Mouse (Mus musculus) stomach, embryonic 15.5 days (tissue): ENCODE results near the gene Ndufb10. TPM values are rescaled to one million over a fixed set of nuclear protein-coding genes. Genes with fewer than 3 reads are reported as not detected.
"Not testable (repeated sequence)": the region's sequence is repeated elsewhere in the genome, so short reads cannot be mapped to it uniquely, and the experiment has no call there.

Source experiments
- ATAC-seq: fragments of 200-750 bp; cut with Nextera tagmentation; 2 replicates; pipeline ENCODE4 v1.8.0; 2017; ENCODE audit warnings: low read depth, moderate number of reproducible peaks, moderate TSS enrichment; ENCODE audit not compliant: insufficient read depth, low FRiP score
- H3K27ac ChIP-seq: fragments of 300-500 bp; sonication (generic); 2 replicates; pipeline ENCODE4 v1.5.1; 2015; ENCODE audit warnings: mild to moderate bottlenecking, inconsistent platforms
- H3K27me3 ChIP-seq: fragments of 300-500 bp; sonication (generic); replicated peaks from 2 replicates; pipeline ENCODE4 v1.6.1; 2015; ENCODE audit warnings: inconsistent platforms
- H3K36me3 ChIP-seq: fragments of 300-500 bp; sonication (generic); 2 replicates; pipeline ENCODE4 v1.6.1; 2015; ENCODE audit warnings: inconsistent platforms
- H3K4me1 ChIP-seq: fragments of 300-500 bp; sonication (generic); 2 replicates; pipeline ENCODE4 v1.6.1; 2015; ENCODE audit warnings: inconsistent platforms
- H3K4me2 ChIP-seq: fragments of 300-500 bp; sonication (generic); 2 replicates; pipeline ENCODE4 v1.6.1; 2015; ENCODE audit warnings: mild to moderate bottlenecking, inconsistent platforms
- H3K4me3 ChIP-seq: fragments of 300-500 bp; sonication (generic); replicated peaks from 2 replicates; pipeline ENCODE4 v1.5.1; 2015; ENCODE audit warnings: inconsistent platforms
- H3K9ac ChIP-seq: fragments of 300-500 bp; sonication (generic); 2 replicates; pipeline ENCODE4 v1.6.1; 2015; ENCODE audit warnings: inconsistent platforms
- H3K9me3 ChIP-seq: fragments of 300-500 bp; sonication (generic); 2 replicates; pipeline ENCODE4 v1.6.1; 2016; ENCODE audit warnings: inconsistent platforms
- WGBS: fragments of 180-500 bp; shearing (Covaris S2); methylation state at CpG from one replicate; pipeline ENCODE4 v1.1.7; 2015; 5-methylcytosine and 5-hydroxymethylcytosine counted together
- polyA plus RNA-seq: library from polyadenylated mRNA; unstranded; fragments of >200 nt; fragmentation: Nextera tagmentation; extraction: Ambion mirVana; gene quantifications from 2 replicates; pipeline ENCODE4 v1.2.1, GENCODE M21; 2015

The Ndufb10 gene
- polyA plus RNA-seq, 1 experiment from 2014 or later: 259 TPM

- no peak overlapping the region for H3K9ac ChIP-seq
- no peak overlapping the region for H3K4me2 ChIP-seq
- ATAC-seq: no peak
- H3K4me3 ChIP-seq: no peak overlapping the region
- no peaks in the 10 kb centered on the region for H3K9me3 ChIP-seq
- WGBS: 76% methylated on average over 12 of the region's 12 CpGs
- H3K27me3 ChIP-seq: no peaks in the 10 kb centered on the region
- H3K4me1 ChIP-seq: peaks cover 11% of the 10 kb centered on the region; the same call in 1 of the 2 replicates
- H3K27ac ChIP-seq: no peak overlapping the region
- H3K36me3 ChIP-seq: no peaks in the 10 kb centered on the region
Measured at GRCm38 (mm10) chr17:24732233-24732935, 8.1 kb upstream of the Ndufb10 start.

- H3K27me3 ChIP-seq: no peaks in the 10 kb centered on the region
- no peaks in the 10 kb centered on the region for H3K36me3 ChIP-seq
- no peak for ATAC-seq
- no peak overlapping the region for H3K4me3 ChIP-seq
- no peak overlapping the region for H3K4me2 ChIP-seq
- H3K9me3 ChIP-seq: no peaks in the 10 kb centered on the region
- no peak overlapping the region for H3K9ac ChIP-seq
- 81% methylated on average over 14 of the region's 14 CpGs for WGBS
- 0 out of 2 replicates have a peak, but pooled peaks cover 3% of the 10 kb centered on the region for H3K4me1 ChIP-seq
- H3K27ac ChIP-seq: no peak overlapping the region
Measured at GRCm38 (mm10) chr17:24730787-24731186, 6.5 kb upstream of the Ndufb10 start.

- no peak overlapping the region for H3K4me3 ChIP-seq
- no peaks in the 10 kb centered on the region for H3K27me3 ChIP-seq
- H3K36me3 ChIP-seq: no peaks in the 10 kb centered on the region
- no peak for ATAC-seq
- no peaks in the 10 kb centered on the region for H3K4me1 ChIP-seq
- H3K27ac ChIP-seq: no peak overlapping the region
- no peak overlapping the region for H3K4me2 ChIP-seq
- no peaks in the 10 kb centered on the region for H3K9me3 ChIP-seq
- WGBS: 56% methylated on average over 6 of the region's 6 CpGs
- H3K9ac ChIP-seq: no peak overlapping the region
Measured at GRCm38 (mm10) chr17:24729067-24729466, 4.8 kb upstream of the Ndufb10 start.

GRCm38 (mm10) chr17:24728184-24728583, 3.9 kb upstream of the Ndufb10 start:
- no peak overlapping the region for H3K9ac ChIP-seq
- H3K4me1 ChIP-seq: peaks cover 2% of the 10 kb centered on the region
- H3K27ac ChIP-seq: no peak overlapping the region
- ATAC-seq: no peak
- H3K4me2 ChIP-seq: no peak overlapping the region
- no peaks in the 10 kb centered on the region for H3K27me3 ChIP-seq
- H3K9me3 ChIP-seq: no peaks in the 10 kb centered on the region
- WGBS: 69% methylated on average over 17 of the region's 17 CpGs
- no peaks in the 10 kb centered on the region for H3K36me3 ChIP-seq
- H3K4me3 ChIP-seq: no peak overlapping the region

GRCm38 (mm10) chr17:24727618-24728017, 3.3 kb upstream of the Ndufb10 start, which contains the start of gene Rpl3l:
TSS of gene Rpl3l (plus strand) at chr17:24727820.
- Histone ChIP-seq H3K4me1 (peaks cover 6% of the 10 kb centered on the region), H3K4me2 (no peak within 1 kb of the TSS), H3K27me3 (no peaks in the 10 kb centered on the region), H3K36me3 (0 out of 2 replicates have a peak, but pooled peaks cover 2% of the 10 kb centered on the region), H3K9me3 (no peaks in the 10 kb centered on the region), H3K4me3 (no peak within 1 kb of the TSS), H3K9ac (no peak within 1 kb of the TSS), H3K27ac (no peak within 1 kb of the TSS)
- no peak for ATAC-seq
- 63% methylated on average over 2 of the region's 2 CpGs for WGBS

- Histone ChIP-seq H3K4me1 (peaks cover 20% of the 10 kb centered on the region), H3K27me3 (no peaks in the 10 kb centered on the region), H3K36me3 (peaks cover 14% of the 10 kb centered on the region), H3K4me3 (no peak overlapping the region), H3K27ac (no peak overlapping the region), H3K4me2 (no peak overlapping the region), H3K9ac (no peak overlapping the region), H3K9me3 (no peaks in the 10 kb centered on the region)
- 76% methylated on average over 3 of the region's 3 CpGs for WGBS
- ATAC-seq: no peak
Measured at GRCm38 (mm10) chr17:24725637-24726390, 1.5 kb upstream of the Ndufb10 start.

- 0% methylated on average over 15 of the region's 15 CpGs for WGBS
- ATAC-seq: peak; percentile 3; the same call in 1 of the 2 replicates
- Histone ChIP-seq H3K4me2 (peak overlapping the region; percentile 80), H3K27me3 (no peaks in the 10 kb centered on the region), H3K27ac (peak overlapping the region; percentile 90), H3K4me1 (peaks cover 20% of the 10 kb centered on the region), H3K9ac (peak overlapping the region; percentile 77), H3K4me3 (peak overlapping the region; percentile 86), H3K36me3 (peaks cover 14% of the 10 kb centered on the region), H3K9me3 (no peaks in the 10 kb centered on the region)
Measured at GRCm38 (mm10) chr17:24723881-24724180, 447 bp downstream of the Ndufb10 start.

- Histone ChIP-seq H3K9ac (peak overlapping the region; percentile 77), H3K4me2 (peak overlapping the region; percentile 80), H3K4me1 (peaks cover 20% of the 10 kb centered on the region), H3K27ac (peak overlapping the region; percentile 90), H3K27me3 (no peaks in the 10 kb centered on the region), H3K4me3 (peak overlapping the region; percentile 86), H3K36me3 (peaks cover 18% of the 10 kb centered on the region), H3K9me3 (no peaks in the 10 kb centered on the region)
- ATAC-seq: no peak
- WGBS: 2% methylated on average over 12 of the region's 12 CpGs
Measured at GRCm38 (mm10) chr17:24723122-24723880, 977 bp downstream of the Ndufb10 start.

GRCm38 (mm10) chr17:24722220-24722924, 1.9 kb downstream of the Ndufb10 start:
- Histone ChIP-seq H3K36me3 (peaks cover 19% of the 10 kb centered on the region), H3K27me3 (no peaks in the 10 kb centered on the region), H3K9me3 (no peaks in the 10 kb centered on the region), H3K4me1 (peaks cover 20% of the 10 kb centered on the region), H3K4me2 (peak overlapping the region; percentile 80), H3K4me3 (peak overlapping the region; percentile 86; the same call in 1 of the 2 replicates), H3K9ac (no peak overlapping the region), H3K27ac (peak overlapping the region; percentile 90; the same call in 1 of the 2 replicates)
- ATAC-seq: no peak
- WGBS: 30% methylated on average over 13 of the region's 13 CpGs

GRCm38 (mm10) chr17:24721383-24721955, 2.8 kb downstream of the Ndufb10 start:
- H3K36me3 ChIP-seq: peaks cover 19% of the 10 kb centered on the region
- peak overlapping the region; percentile 26; the same call in 1 of the 2 replicates for H3K27ac ChIP-seq
- peak overlapping the region; percentile 90 for H3K4me3 ChIP-seq
- peaks cover 20% of the 10 kb centered on the region for H3K4me1 ChIP-seq
- ATAC-seq, H3K27me3 ChIP-seq, H3K9me3 ChIP-seq: not testable (repeated sequence)
- peak overlapping the region; percentile 41 for H3K9ac ChIP-seq
- peak overlapping the region; percentile 80 for H3K4me2 ChIP-seq
- 44% methylated on average over 7 of the region's 7 CpGs for WGBS

- not testable (repeated sequence) for H3K9me3 ChIP-seq, H3K27me3 ChIP-seq, ATAC-seq
- under 1% methylated on average over 11 of the region's 11 CpGs for WGBS
- Histone ChIP-seq H3K4me2 (peak overlapping the region; percentile 80), H3K27ac (peak overlapping the region; percentile 83; the same call in 1 of the 2 replicates), H3K36me3 (peaks cover 23% of the 10 kb centered on the region), H3K4me1 (peaks cover 20% of the 10 kb centered on the region), H3K4me3 (peak overlapping the region; percentile 90), H3K9ac (peak overlapping the region; percentile 80)
Measured at GRCm38 (mm10) chr17:24720616-24721015, 3.7 kb downstream of the Ndufb10 start.
